In the genomic region with DNA sequence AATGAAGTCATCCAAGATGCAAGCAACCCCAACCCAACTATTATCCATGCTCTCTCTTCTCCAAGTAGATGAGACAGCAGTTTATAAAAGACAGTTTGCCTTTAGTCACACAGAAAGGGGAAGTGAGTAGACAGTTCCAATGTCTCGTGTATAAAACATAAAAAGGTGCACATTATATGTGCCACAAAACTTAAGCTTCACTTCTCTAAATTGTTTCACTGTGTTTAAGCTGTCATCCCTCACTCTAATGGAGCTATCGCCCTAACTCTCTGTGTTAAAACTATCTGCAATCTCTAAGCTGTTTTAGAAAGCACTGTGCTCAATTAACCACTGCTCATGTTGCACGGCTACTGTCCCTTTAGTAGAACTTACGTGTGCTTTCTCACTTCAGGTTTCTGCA, we compare ENCODE assay signal across 20 mouse cellular contexts.
DNase-seq lines count a peak whose midpoint lies in the region; ATAC-seq and TF ChIP-seq lines count a peak whose summit lies in the region.
"Had no signal": no experiment of that assay in that cellular context is flagged by ENCODE, and none has a peak within 500 bp of the region (broad histone marks: within the 10 kb centered on the region; RNA-seq: fewer than 3 reads in every experiment).

No protein-coding gene starts in this region.

- 81% methylated on average over 4 of the region's 4 CpGs for WGBS in liver, adult 2 months
- 91% methylated on average over 4 of the region's 4 CpGs for WGBS in hindbrain, embryonic 11.5 days

- H3K9me3 ChIP-seq in hindbrain, embryonic 11.5 days (ENCODE audit: control insufficient read depth, low read length) = no peaks in the 10 kb centered on the region
- H3K9me3 ChIP-seq: hindbrain, embryonic 13.5 days; limb, embryonic 10.5 days; liver, embryonic 13.5 days had no signal

- no peaks in the 10 kb centered on the region for H3K27me3 ChIP-seq in liver, adult 2 months (ENCODE audit: control insufficient read depth, insufficient read depth, low read length)
- no peaks in the 10 kb centered on the region for H3K27me3 ChIP-seq in hindbrain, embryonic 11.5 days (ENCODE audit: control insufficient read depth, insufficient read depth, low read length)
- H3K27me3 ChIP-seq: hindbrain, embryonic 13.5 days; liver, embryonic 13.5 days had no signal

- no peaks in the 10 kb centered on the region for H3K36me3 ChIP-seq in liver, adult 2 months (ENCODE audit: control insufficient read depth, insufficient read depth, low read length)
- no peaks in the 10 kb centered on the region for H3K36me3 ChIP-seq in hindbrain, embryonic 11.5 days (ENCODE audit: control insufficient read depth, insufficient read depth, low read length)
- H3K36me3 ChIP-seq: hindbrain, embryonic 13.5 days; liver, embryonic 13.5 days had no signal

- TF ChIP-seq POLR2A in liver, adult 2 months (IDR thresholded peaks at IDR 0.05; ENCODE audit: extremely low read depth, insufficient read depth, low read length) = no peak

- TF ChIP-seq CTCF in liver, adult 2 months (IDR thresholded peaks at IDR 0.05; ENCODE audit: low read depth, low read length) = no peak

- H3K27ac ChIP-seq in liver, adult 2 months (replicated peaks; ENCODE audit: insufficient read depth, low read depth, low read length) = no peak overlapping the region
- no peak overlapping the region for H3K27ac ChIP-seq in hindbrain, embryonic 11.5 days (ENCODE audit: low read depth, low read length)
- H3K27ac ChIP-seq: hindbrain, embryonic 13.5 days; left cerebral cortex, adult 2 months; limb, embryonic 10.5 days; liver, embryonic 13.5 days had no signal

- H3K4me1 ChIP-seq in liver, adult 2 months (ENCODE audit: control insufficient read depth, insufficient read depth, low read length) = no peaks in the 10 kb centered on the region; the same call in 1 of the 2 replicates
- H3K4me1 ChIP-seq in hindbrain, embryonic 11.5 days (replicated peaks; ENCODE audit: control insufficient read depth, insufficient read depth, low read length) = no peaks in the 10 kb centered on the region
- H3K4me1 ChIP-seq: limb, embryonic 10.5 days had no signal

- DNase-seq in liver, adult 2 months (ENCODE audit: extremely low read depth, low read depth, low spot score) = peak; percentile 27
- DNase-seq in liver = no peak
- DNase-seq in MEL-GATA-1-ER (ENCODE audit: extremely low read depth, low read depth) = peak; percentile 91
- no peak for DNase-seq in adrenal gland, postnatal 10 days
- DNase-seq in hindbrain, embryonic 11.5 days (ENCODE audit: low spot score) = no peak
- no peak for DNase-seq in kidney, adult 9 months
- DNase-seq: cerebellum, adult 9-11 months; forebrain, postnatal 0 days; heart, postnatal 10 days; kidney, adult 2 months; kidney, postnatal 25 days; liver, embryonic 13.5 days; right cerebral cortex, adult 18-20 months; thymus, postnatal 14 days had no signal

- H3K79me2 ChIP-seq in liver, adult 2 months (ENCODE audit: control insufficient read depth, insufficient read depth, low read length) = no peaks in the 10 kb centered on the region; the same call in 1 of the 2 replicates

- ATAC-seq in megakaryocyte, adult 5-6 weeks (ENCODE audit: poor library complexity, severe bottlenecking) = peak; percentile 91
- no peak for ATAC-seq in hindbrain, embryonic 11.5 days (ENCODE audit: low FRiP score)
- ATAC-seq: forebrain, postnatal 0 days; inflammation-experienced regulatory T-cells, adult 6 months had no signal

- H3K9ac ChIP-seq in liver, adult 2 months (ENCODE audit: low read depth, low read length) = no peak overlapping the region
- no peak overlapping the region for H3K9ac ChIP-seq in hindbrain, embryonic 11.5 days (ENCODE audit: low read depth, low read length)
- H3K9ac ChIP-seq: forebrain, postnatal 0 days; hindbrain, embryonic 13.5 days; liver, embryonic 13.5 days had no signal

- H3K4me3 ChIP-seq in liver, adult 2 months (ENCODE audit: insufficient read depth, low read depth, low read length) = no peak overlapping the region
- H3K4me3 ChIP-seq in hindbrain, embryonic 11.5 days (ENCODE audit: low read depth, low read length) = no peak overlapping the region
- H3K4me3 ChIP-seq: hindbrain, embryonic 13.5 days; left cerebral cortex, adult 2 months; limb, embryonic 10.5 days; liver, embryonic 13.5 days had no signal

- no peak overlapping the region for H3K4me2 ChIP-seq in hindbrain, embryonic 11.5 days (replicated peaks; ENCODE audit: low read depth, low read length)
- H3K4me2 ChIP-seq: heart, embryonic 11.5 days; hindbrain, embryonic 13.5 days; liver, embryonic 13.5 days had no signal

Comparison
In these comparisons a context has a peak if more than half of its experiments do, and no peak if none do; other contexts are left out.
1. DNase-seq: peak in liver, adult 2 months (single experiment) and MEL-GATA-1-ER (single experiment); none in liver (single experiment), adrenal gland, postnatal 10 days (single experiment), hindbrain, embryonic 11.5 days (single experiment) and kidney, adult 9 months (single experiment).